Mouse (Mus musculus): ENCODE measurements at regions not wholly inside any gene's neighbourhood (a gene's known extent, or its start where the extent isn't known, plus 50 kb on each side); places are given as distances from the start of the nearest gene placed in this dataset.
A peak's percentile ranks its signal among the peaks of the same experiment; 100 is the strongest.

DNA sequence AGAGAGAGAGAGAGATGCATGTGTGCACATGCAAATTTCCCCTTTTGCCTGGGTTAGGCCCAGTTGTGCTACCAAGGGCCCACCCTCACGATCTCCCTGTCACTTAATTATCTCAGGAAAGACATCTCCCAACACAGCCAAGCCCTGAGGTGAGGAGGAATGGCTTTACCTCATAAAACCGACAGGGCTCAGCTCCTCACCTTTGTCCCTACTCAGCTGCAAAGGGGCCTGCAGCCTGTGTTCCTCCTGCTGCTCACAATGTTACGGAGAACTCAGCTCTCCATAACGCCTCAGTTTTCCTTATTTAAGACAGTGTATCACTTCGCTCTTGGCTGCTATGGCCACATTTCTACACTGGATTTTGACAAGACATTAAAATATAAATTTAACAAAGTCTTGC lies 133.8 kb upstream of the Lrig3 start:
- no peaks in the 10 kb centered on the region for H3K27me3 ChIP-seq (ENCODE audit: control insufficient read depth, insufficient read depth, low read length)
- H3K27ac ChIP-seq (ENCODE audit: low read length): no peak overlapping the region
- H3K4me2 ChIP-seq (ENCODE audit: low read depth, low read length): no peak overlapping the region
- no peak overlapping the region for H3K4me3 ChIP-seq (replicated peaks; ENCODE audit: low read length)
- no peak for ATAC-seq (ENCODE audit: insufficient read depth, low FRiP score)
- 53% methylated on average over 5 of the region's 5 CpGs for WGBS
- no peak overlapping the region for H3K9ac ChIP-seq (ENCODE audit: low read length)
- H3K9me3 ChIP-seq (replicated peaks; ENCODE audit: control insufficient read depth, low read length): no peaks in the 10 kb centered on the region
- no peaks in the 10 kb centered on the region for H3K36me3 ChIP-seq (ENCODE audit: control insufficient read depth, insufficient read depth, low read length)
- no peaks in the 10 kb centered on the region for H3K4me1 ChIP-seq (ENCODE audit: control insufficient read depth, insufficient read depth, low read length)

DNA sequence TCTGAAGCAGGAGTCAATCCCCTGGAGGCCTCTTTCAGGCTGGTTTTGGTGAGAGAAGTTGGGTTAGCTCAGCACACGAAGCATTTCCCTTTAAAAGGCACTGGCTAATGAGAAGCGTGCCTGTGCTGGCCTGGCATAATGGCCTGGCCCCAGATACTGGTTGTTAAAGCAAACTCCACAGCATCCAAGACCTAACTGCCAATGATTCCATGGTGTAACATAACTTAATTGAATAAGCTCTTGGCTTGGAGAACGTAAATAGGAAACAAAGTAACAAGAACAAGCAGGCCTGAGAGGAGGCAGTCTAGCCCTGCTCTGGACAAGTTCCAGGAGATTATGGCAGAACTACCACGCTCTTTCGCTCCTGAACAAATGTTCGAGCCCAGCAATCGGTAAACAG lies 133.2 kb upstream of the Lrig3 start:
- H3K4me1 ChIP-seq (ENCODE audit: control insufficient read depth, insufficient read depth, low read length): no peaks in the 10 kb centered on the region
- ATAC-seq (ENCODE audit: insufficient read depth, low FRiP score): no peak

GRCm38 (mm10) chr10:125833989-125834388 lies 132.0 kb upstream of the Lrig3 start:
- 77% methylated on average over 4 of the region's 4 CpGs for WGBS
- Histone ChIP-seq H3K27ac (ENCODE audit: low read length) (no peak overlapping the region), H3K4me1 (ENCODE audit: control insufficient read depth, insufficient read depth, low read length) (no peaks in the 10 kb centered on the region), H3K27me3 (ENCODE audit: control insufficient read depth, insufficient read depth, low read length) (no peaks in the 10 kb centered on the region), H3K9ac (ENCODE audit: low read length) (no peak overlapping the region), H3K9me3 (replicated peaks; ENCODE audit: control insufficient read depth, low read length) (no peaks in the 10 kb centered on the region), H3K4me3 (replicated peaks; ENCODE audit: low read length) (no peak overlapping the region), H3K36me3 (ENCODE audit: control insufficient read depth, insufficient read depth, low read length) (no peaks in the 10 kb centered on the region), H3K4me2 (ENCODE audit: low read depth, low read length) (no peak overlapping the region)
- ATAC-seq (ENCODE audit: insufficient read depth, low FRiP score): no peak

More for the DNA sequence above, 133.2 kb upstream of the Lrig3 start:
- Histone ChIP-seq H3K4me3 (replicated peaks; ENCODE audit: low read length) (no peak overlapping the region), H3K36me3 (ENCODE audit: control insufficient read depth, insufficient read depth, low read length) (no peaks in the 10 kb centered on the region), H3K27me3 (ENCODE audit: control insufficient read depth, insufficient read depth, low read length) (no peaks in the 10 kb centered on the region), H3K9me3 (replicated peaks; ENCODE audit: control insufficient read depth, low read length) (no peaks in the 10 kb centered on the region), H3K9ac (ENCODE audit: low read length) (no peak overlapping the region), H3K4me2 (ENCODE audit: low read depth, low read length) (no peak overlapping the region), H3K27ac (ENCODE audit: low read length) (no peak overlapping the region)
- 73% methylated on average over 7 of the region's 7 CpGs for WGBS

DNA sequence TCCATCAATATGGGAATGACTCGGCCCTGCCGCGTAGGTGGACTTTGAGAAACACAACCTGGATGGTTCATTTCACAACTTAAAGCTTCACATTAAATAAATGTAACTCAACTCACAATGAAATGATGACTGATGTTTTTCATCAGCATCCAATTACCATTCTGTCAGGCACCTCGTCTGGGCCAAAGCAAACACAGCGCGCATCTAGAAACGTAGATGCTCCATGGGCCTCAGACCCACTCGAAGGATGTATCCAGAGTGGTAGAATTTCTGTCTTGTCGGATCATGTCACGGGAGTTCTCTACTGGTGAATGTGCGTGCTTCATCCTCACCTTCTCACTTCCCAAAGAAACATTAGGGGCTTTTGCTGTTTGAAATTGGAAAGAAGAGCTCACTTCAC lies 127.0 kb upstream of the Lrig3 start:
- no peaks in the 10 kb centered on the region for H3K36me3 ChIP-seq (ENCODE audit: control insufficient read depth, insufficient read depth, low read length)
- H3K27me3 ChIP-seq (ENCODE audit: control insufficient read depth, insufficient read depth, low read length): no peaks in the 10 kb centered on the region
- no peak overlapping the region for H3K9ac ChIP-seq (ENCODE audit: low read length)
- 65% methylated on average over 11 of the region's 11 CpGs for WGBS
- no peak overlapping the region for H3K4me3 ChIP-seq (replicated peaks; ENCODE audit: low read length)
- H3K4me1 ChIP-seq (ENCODE audit: control insufficient read depth, insufficient read depth, low read length): peaks cover 5% of the 10 kb centered on the region; the same call in 1 of the 2 replicates
- no peak overlapping the region for H3K27ac ChIP-seq (ENCODE audit: low read length)
- H3K4me2 ChIP-seq (ENCODE audit: low read depth, low read length): no peak overlapping the region
- no peak for ATAC-seq (ENCODE audit: insufficient read depth, low FRiP score)
- H3K9me3 ChIP-seq (replicated peaks; ENCODE audit: control insufficient read depth, low read length): no peaks in the 10 kb centered on the region

DNA sequence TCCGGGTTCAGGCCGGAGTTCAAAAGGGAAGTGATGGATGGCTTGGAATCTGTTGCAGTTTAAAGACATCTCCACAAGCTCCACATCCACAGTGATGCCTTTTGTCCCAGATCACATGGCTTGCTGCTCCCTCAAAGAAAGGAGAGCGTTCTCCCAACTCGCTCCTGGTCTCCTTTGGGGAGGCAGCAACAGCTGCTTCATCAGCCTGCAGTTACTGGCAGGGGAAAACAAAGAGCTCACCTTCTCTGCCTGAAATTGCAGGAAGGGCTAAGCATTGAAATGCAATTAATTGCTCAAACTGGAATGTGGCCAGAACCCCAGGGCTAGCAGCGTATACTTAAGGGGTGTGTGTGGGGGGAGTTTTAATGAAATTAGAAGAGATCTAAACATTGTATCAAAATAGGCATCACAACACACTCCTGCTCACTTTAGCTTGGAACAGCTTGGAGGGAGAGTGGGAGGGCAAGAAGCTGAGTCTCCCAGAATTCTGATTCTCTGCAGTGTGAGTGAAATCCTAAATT lies 126.3 kb upstream of the Lrig3 start:
- H3K4me1 ChIP-seq (ENCODE audit: control insufficient read depth, insufficient read depth, low read length): peaks cover 5% of the 10 kb centered on the region; the same call in 1 of the 2 replicates
- H3K4me3 ChIP-seq (replicated peaks; ENCODE audit: low read length): no peak overlapping the region
- WGBS: 23% methylated on average over 5 of the region's 5 CpGs
- no peaks in the 10 kb centered on the region for H3K36me3 ChIP-seq (ENCODE audit: control insufficient read depth, insufficient read depth, low read length)
- ATAC-seq (ENCODE audit: insufficient read depth, low FRiP score): no peak
- H3K9ac ChIP-seq (ENCODE audit: low read length): no peak overlapping the region
- H3K4me2 ChIP-seq (ENCODE audit: low read depth, low read length): no peak overlapping the region
- no peaks in the 10 kb centered on the region for H3K27me3 ChIP-seq (ENCODE audit: control insufficient read depth, insufficient read depth, low read length)
- H3K9me3 ChIP-seq (replicated peaks; ENCODE audit: control insufficient read depth, low read length): no peaks in the 10 kb centered on the region
- H3K27ac ChIP-seq (ENCODE audit: low read length): no peak overlapping the region

GRCm38 (mm10) chr10:125840388-125840787 lies 125.6 kb upstream of the Lrig3 start:
- Histone ChIP-seq H3K4me3 (replicated peaks; ENCODE audit: low read length) (no peak overlapping the region), H3K4me2 (ENCODE audit: low read depth, low read length) (no peak overlapping the region), H3K4me1 (ENCODE audit: control insufficient read depth, insufficient read depth, low read length) (peaks cover 11% of the 10 kb centered on the region), H3K9ac (ENCODE audit: low read length) (no peak overlapping the region), H3K27ac (ENCODE audit: low read length) (no peak overlapping the region), H3K9me3 (replicated peaks; ENCODE audit: control insufficient read depth, low read length) (no peaks in the 10 kb centered on the region), H3K27me3 (ENCODE audit: control insufficient read depth, insufficient read depth, low read length) (no peaks in the 10 kb centered on the region), H3K36me3 (ENCODE audit: control insufficient read depth, insufficient read depth, low read length) (no peaks in the 10 kb centered on the region)
- ATAC-seq (ENCODE audit: insufficient read depth, low FRiP score): no peak
- 91% methylated on average over 1 of the region's 1 CpGs for WGBS

GRCm38 (mm10) chr10:125844336-125844865 lies 121.6 kb upstream of the Lrig3 start:
- WGBS: 28% methylated on average over 9 of the region's 9 CpGs
- Histone ChIP-seq H3K4me1 (ENCODE audit: control insufficient read depth, insufficient read depth, low read length) (peaks cover 11% of the 10 kb centered on the region), H3K27ac (ENCODE audit: low read length) (no peak overlapping the region), H3K4me2 (ENCODE audit: low read depth, low read length) (no peak overlapping the region), H3K9ac (ENCODE audit: low read length) (no peak overlapping the region), H3K36me3 (ENCODE audit: control insufficient read depth, insufficient read depth, low read length) (no peaks in the 10 kb centered on the region), H3K4me3 (replicated peaks; ENCODE audit: low read length) (no peak overlapping the region), H3K9me3 (replicated peaks; ENCODE audit: control insufficient read depth, low read length) (no peaks in the 10 kb centered on the region), H3K27me3 (ENCODE audit: control insufficient read depth, insufficient read depth, low read length) (no peaks in the 10 kb centered on the region)
- no peak for ATAC-seq (ENCODE audit: insufficient read depth, low FRiP score)

DNA sequence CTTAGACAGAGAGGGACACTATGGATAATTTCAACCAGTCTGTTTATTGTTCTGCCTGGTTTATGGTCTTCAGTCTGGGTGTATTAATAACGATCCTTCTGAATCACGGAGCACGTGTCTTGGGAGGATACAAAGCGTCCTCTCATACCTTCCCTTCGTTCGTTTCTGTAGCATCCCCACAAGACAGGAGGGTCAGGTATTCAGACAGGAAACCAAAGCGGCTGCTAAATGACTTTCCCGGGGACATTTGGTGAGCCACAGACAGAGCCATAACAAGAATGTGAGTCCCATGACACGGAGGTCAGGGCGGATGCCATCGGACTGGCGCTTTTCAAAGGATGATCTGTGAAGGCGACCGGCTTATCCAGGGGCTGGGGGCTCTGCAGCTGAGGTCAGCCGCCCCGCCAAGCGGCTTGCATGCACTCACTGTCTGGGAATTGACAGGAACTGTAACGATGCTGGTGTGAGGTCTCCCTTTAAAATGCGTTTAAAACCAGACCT lies 120.9 kb upstream of the Lrig3 start:
- peak overlapping the region; percentile 19; the same call in 1 of the 2 replicates for H3K9ac ChIP-seq (ENCODE audit: low read length)
- 9% methylated on average over 19 of the region's 19 CpGs for WGBS
- peak overlapping the region; percentile 37 for H3K4me2 ChIP-seq (ENCODE audit: low read depth, low read length)
- no peak overlapping the region for H3K27ac ChIP-seq (ENCODE audit: low read length)
- H3K4me1 ChIP-seq (ENCODE audit: control insufficient read depth, insufficient read depth, low read length): peaks cover 7% of the 10 kb centered on the region
- H3K9me3 ChIP-seq (replicated peaks; ENCODE audit: control insufficient read depth, low read length): no peaks in the 10 kb centered on the region
- no peak for ATAC-seq (ENCODE audit: insufficient read depth, low FRiP score)
- H3K36me3 ChIP-seq (ENCODE audit: control insufficient read depth, insufficient read depth, low read length): no peaks in the 10 kb centered on the region
- H3K27me3 ChIP-seq (ENCODE audit: control insufficient read depth, insufficient read depth, low read length): no peaks in the 10 kb centered on the region
- peak overlapping the region; percentile 21 for H3K4me3 ChIP-seq (replicated peaks; ENCODE audit: low read length)

- WGBS: 22% methylated on average over 9 of the region's 9 CpGs
- Histone ChIP-seq H3K27me3 (ENCODE audit: control insufficient read depth, insufficient read depth, low read length) (no peaks in the 10 kb centered on the region), H3K9me3 (replicated peaks; ENCODE audit: control insufficient read depth, low read length) (no peaks in the 10 kb centered on the region), H3K36me3 (ENCODE audit: control insufficient read depth, insufficient read depth, low read length) (no peaks in the 10 kb centered on the region), H3K4me3 (replicated peaks; ENCODE audit: low read length) (no peak overlapping the region), H3K4me1 (ENCODE audit: control insufficient read depth, insufficient read depth, low read length) (peaks cover 4% of the 10 kb centered on the region; the same call in 1 of the 2 replicates), H3K27ac (ENCODE audit: low read length) (no peak overlapping the region), H3K4me2 (ENCODE audit: low read depth, low read length) (peak overlapping the region; percentile 13; the same call in 1 of the 2 replicates), H3K9ac (ENCODE audit: low read length) (peak overlapping the region; percentile 32; the same call in 1 of the 2 replicates)
- no peak for ATAC-seq (ENCODE audit: insufficient read depth, low FRiP score)
Observed at GRCm38 (mm10) chr10:125850370-125850769, 115.6 kb upstream of the Lrig3 start.

Data from stomach, embryonic 16.5 days (tissue).